Mouse (Mus musculus): ENCODE results near the gene Dcp1b. TPM values are rescaled to one million over a fixed set of nuclear protein-coding genes. Genes with fewer than 3 reads are reported as not detected.
A peak's percentile ranks its signal among the peaks of the same experiment; 100 is the strongest.

The Dcp1b gene
- total and polyA plus RNA-seq, 2 experiments, result 2.5 to 4.1 TPM

- Histone ChIP-seq H3K36me3 (ENCODE audit: control insufficient read depth, insufficient read depth, low read length) (peaks cover 5% of the 10 kb centered on the region; the same call in 1 of the 2 replicates), H3K4me1 (ENCODE audit: control insufficient read depth, insufficient read depth, low read length) (no peaks in the 10 kb centered on the region), H3K27ac (replicated peaks; ENCODE audit: insufficient read depth, low read depth, low read length) (no peak overlapping the region), H3K9ac (ENCODE audit: low read depth, low read length) (no peak overlapping the region), H3K27me3 (ENCODE audit: control insufficient read depth, insufficient read depth, low read length) (no peaks in the 10 kb centered on the region), H3K79me2 (ENCODE audit: control insufficient read depth, insufficient read depth, low read length) (no peaks in the 10 kb centered on the region), H3K4me3 (ENCODE audit: insufficient read depth, low read depth, low read length) (no peak overlapping the region)
- 77% methylated on average over 8 of the region's 8 CpGs for WGBS
- TF ChIP-seq CTCF (IDR thresholded peaks at IDR 0.05; ENCODE audit: low read depth, low read length), result peak; percentile 21; the same call in 1 of the 2 replicates
- TF ChIP-seq POLR2A (IDR thresholded peaks at IDR 0.05; ENCODE audit: extremely low read depth, insufficient read depth, low read length), result no peak
- no peak for DNase-seq (ENCODE audit: extremely low read depth, low read depth, low spot score)
These were observed 11.6 kb downstream of the Dcp1b start for GRCm38 (mm10) chr6:119186658-119187057.

- Histone ChIP-seq H3K9ac (ENCODE audit: low read depth, low read length) (no peak overlapping the region), H3K27ac (replicated peaks; ENCODE audit: insufficient read depth, low read depth, low read length) (no peak overlapping the region), H3K4me3 (ENCODE audit: insufficient read depth, low read depth, low read length) (no peak overlapping the region), H3K79me2 (ENCODE audit: control insufficient read depth, insufficient read depth, low read length) (no peaks in the 10 kb centered on the region), H3K36me3 (ENCODE audit: control insufficient read depth, insufficient read depth, low read length) (peaks cover 5% of the 10 kb centered on the region), H3K27me3 (ENCODE audit: control insufficient read depth, insufficient read depth, low read length) (no peaks in the 10 kb centered on the region), H3K4me1 (ENCODE audit: control insufficient read depth, insufficient read depth, low read length) (no peaks in the 10 kb centered on the region)
- no peak for TF ChIP-seq POLR2A (IDR thresholded peaks at IDR 0.05; ENCODE audit: extremely low read depth, insufficient read depth, low read length)
- no peak for TF ChIP-seq CTCF (IDR thresholded peaks at IDR 0.05; ENCODE audit: low read depth, low read length)
- WGBS, result 82% methylated on average over 6 of the region's 6 CpGs
- no peak for DNase-seq (ENCODE audit: extremely low read depth, low read depth, low spot score)
These were observed 12.6 kb downstream of the Dcp1b start for GRCm38 (mm10) chr6:119187631-119188030.

- H3K79me2 ChIP-seq (ENCODE audit: control insufficient read depth, insufficient read depth, low read length), result no peaks in the 10 kb centered on the region
- no peak overlapping the region for H3K9ac ChIP-seq (ENCODE audit: low read depth, low read length)
- peaks cover 6% of the 10 kb centered on the region for H3K36me3 ChIP-seq (ENCODE audit: control insufficient read depth, insufficient read depth, low read length)
- no peaks in the 10 kb centered on the region for H3K27me3 ChIP-seq (ENCODE audit: control insufficient read depth, insufficient read depth, low read length)
- H3K4me3 ChIP-seq (ENCODE audit: insufficient read depth, low read depth, low read length), result no peak overlapping the region
- TF ChIP-seq POLR2A (IDR thresholded peaks at IDR 0.05; ENCODE audit: extremely low read depth, insufficient read depth, low read length) (no peak), CTCF (IDR thresholded peaks at IDR 0.05; ENCODE audit: low read depth, low read length) (no peak)
- 96% methylated on average over 4 of the region's 4 CpGs for WGBS
- H3K4me1 ChIP-seq (ENCODE audit: control insufficient read depth, insufficient read depth, low read length), result no peaks in the 10 kb centered on the region
- no peak overlapping the region for H3K27ac ChIP-seq (replicated peaks; ENCODE audit: insufficient read depth, low read depth, low read length)
- DNase-seq (ENCODE audit: extremely low read depth, low read depth, low spot score), result no peak
These were observed 16.4 kb downstream of the Dcp1b start for GRCm38 (mm10) chr6:119191478-119191877.

GRCm38 (mm10) chr6:119193571-119194154, 18.6 kb downstream of the Dcp1b start:
- Histone ChIP-seq H3K27ac (replicated peaks; ENCODE audit: insufficient read depth, low read depth, low read length) (no peak overlapping the region), H3K4me3 (ENCODE audit: insufficient read depth, low read depth, low read length) (no peak overlapping the region), H3K27me3 (ENCODE audit: control insufficient read depth, insufficient read depth, low read length) (no peaks in the 10 kb centered on the region), H3K79me2 (ENCODE audit: control insufficient read depth, insufficient read depth, low read length) (no peaks in the 10 kb centered on the region), H3K4me1 (ENCODE audit: control insufficient read depth, insufficient read depth, low read length) (no peaks in the 10 kb centered on the region), H3K9ac (ENCODE audit: low read depth, low read length) (no peak overlapping the region), H3K36me3 (ENCODE audit: control insufficient read depth, insufficient read depth, low read length) (peaks cover 6% of the 10 kb centered on the region)
- 89% methylated on average over 15 of the region's 15 CpGs for WGBS
- TF ChIP-seq CTCF (IDR thresholded peaks at IDR 0.05; ENCODE audit: low read depth, low read length), result no peak
- no peak for TF ChIP-seq POLR2A (IDR thresholded peaks at IDR 0.05; ENCODE audit: extremely low read depth, insufficient read depth, low read length)
- no peak for DNase-seq (ENCODE audit: extremely low read depth, low read depth, low spot score)

DNA sequence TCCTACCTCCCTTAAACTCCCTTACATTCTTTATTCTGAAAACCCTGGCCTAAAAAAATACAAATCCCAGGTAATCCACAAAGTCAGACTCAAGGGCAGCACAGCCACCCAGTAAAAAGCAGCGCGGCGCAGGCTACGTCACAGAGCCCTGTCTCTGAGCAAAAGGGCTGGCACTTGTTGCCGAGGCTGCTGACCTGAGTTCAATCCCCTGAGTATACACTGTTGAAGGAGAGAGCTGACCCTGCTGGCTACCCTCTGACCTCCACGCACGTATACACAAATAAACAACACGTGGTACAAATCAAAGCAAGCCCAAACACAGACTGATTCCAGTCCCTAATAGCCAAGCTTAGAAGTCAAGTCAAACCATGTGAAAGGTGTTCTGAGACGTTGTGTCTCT, 19.1 kb downstream of the Dcp1b start:
- Histone ChIP-seq H3K36me3 (ENCODE audit: control insufficient read depth, insufficient read depth, low read length) (peaks cover 6% of the 10 kb centered on the region), H3K4me3 (ENCODE audit: insufficient read depth, low read depth, low read length) (no peak overlapping the region), H3K9ac (ENCODE audit: low read depth, low read length) (no peak overlapping the region), H3K27me3 (ENCODE audit: control insufficient read depth, insufficient read depth, low read length) (no peaks in the 10 kb centered on the region), H3K4me1 (ENCODE audit: control insufficient read depth, insufficient read depth, low read length) (no peaks in the 10 kb centered on the region), H3K79me2 (ENCODE audit: control insufficient read depth, insufficient read depth, low read length) (no peaks in the 10 kb centered on the region), H3K27ac (replicated peaks; ENCODE audit: insufficient read depth, low read depth, low read length) (no peak overlapping the region)
- TF ChIP-seq POLR2A (IDR thresholded peaks at IDR 0.05; ENCODE audit: extremely low read depth, insufficient read depth, low read length), result no peak
- no peak for TF ChIP-seq CTCF (IDR thresholded peaks at IDR 0.05; ENCODE audit: low read depth, low read length)
- whole genome bisulfite sequencing, result 78% methylated on average over 9 of the region's 9 CpGs
- no peak for DNase-seq (ENCODE audit: extremely low read depth, low read depth, low spot score)

- Histone ChIP-seq H3K9ac (ENCODE audit: low read depth, low read length) (no peak overlapping the region), H3K36me3 (ENCODE audit: control insufficient read depth, insufficient read depth, low read length) (peaks cover 6% of the 10 kb centered on the region), H3K79me2 (ENCODE audit: control insufficient read depth, insufficient read depth, low read length) (no peaks in the 10 kb centered on the region), H3K4me1 (ENCODE audit: control insufficient read depth, insufficient read depth, low read length) (no peaks in the 10 kb centered on the region), H3K4me3 (ENCODE audit: insufficient read depth, low read depth, low read length) (no peak overlapping the region), H3K27ac (replicated peaks; ENCODE audit: insufficient read depth, low read depth, low read length) (no peak overlapping the region), H3K27me3 (ENCODE audit: control insufficient read depth, insufficient read depth, low read length) (no peaks in the 10 kb centered on the region)
- WGBS, result 94% methylated on average over 7 of the region's 7 CpGs
- DNase-seq (ENCODE audit: extremely low read depth, low read depth, low spot score), result no peak
- TF ChIP-seq POLR2A (IDR thresholded peaks at IDR 0.05; ENCODE audit: extremely low read depth, insufficient read depth, low read length), result no peak
These were observed 19.5 kb downstream of the Dcp1b start for GRCm38 (mm10) chr6:119194601-119195000.
